ENCODE assay signal across 9 mouse cellular contexts in the genomic region with DNA sequence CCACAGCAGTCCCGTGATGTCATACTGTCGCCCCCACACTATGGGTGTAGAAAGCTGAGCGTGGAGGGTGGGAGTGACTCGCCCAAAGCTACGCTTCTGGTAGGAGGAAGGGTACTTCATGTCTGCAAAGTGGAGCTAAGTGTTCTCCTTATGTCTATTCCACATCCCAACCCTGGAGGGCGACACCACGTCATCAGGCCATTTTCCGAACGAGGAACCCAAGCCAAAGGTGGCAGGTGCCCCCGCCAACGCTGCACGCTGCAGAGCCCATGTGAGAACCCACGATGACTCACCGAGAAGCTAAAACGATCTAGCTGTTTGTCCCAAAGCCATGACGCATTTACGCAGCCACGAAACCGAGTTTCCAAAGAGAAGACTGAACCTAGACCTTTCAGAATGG. TPM values are rescaled to one million over a fixed set of nuclear protein-coding genes. Genes with fewer than 3 reads are reported as not detected.
DNase-seq lines count a peak whose midpoint lies in the region; ATAC-seq and TF ChIP-seq lines count a peak whose summit lies in the region.
"Had no signal": no experiment of that assay in that cellular context is flagged by ENCODE, and none has a peak within 500 bp of the region (broad histone marks: within the 10 kb centered on the region; RNA-seq: fewer than 3 reads in every experiment).

No protein-coding gene starts in this region.

- H3K4me1 ChIP-seq in spleen, adult 2 months (ENCODE audit: control insufficient read depth, insufficient read depth, insufficient read length) = no peaks in the 10 kb centered on the region; the same call in 1 of the 2 replicates
- no peaks in the 10 kb centered on the region for H3K4me1 ChIP-seq in hindbrain, embryonic 12.5 days
- 0 out of 2 replicates have a peak, but pooled peaks cover 4% of the 10 kb centered on the region for H3K4me1 ChIP-seq in limb, embryonic 12.5 days (replicated peaks)
- H3K4me1 ChIP-seq in olfactory bulb, adult 2 months (ENCODE audit: control insufficient read depth, insufficient read depth, low read length) = peaks cover 15% of the 10 kb centered on the region

- 0 out of 2 replicates have a peak overlapping the region, but pooled peaks have one; percentile 8 for H3K9ac ChIP-seq in hindbrain, embryonic 12.5 days
- H3K9ac ChIP-seq in limb, embryonic 12.5 days (replicated peaks) = 0 out of 2 replicates have a peak overlapping the region, but pooled peaks have one; percentile 28

- TF ChIP-seq POLR2A in spleen, adult 2 months (IDR thresholded peaks at IDR 0.05; ENCODE audit: low read depth, low read length) = no peak
- TF ChIP-seq POLR2A in olfactory bulb, adult 2 months (IDR thresholded peaks at IDR 0.05; ENCODE audit: insufficient read depth, low read depth, low read length) = no peak

- peak overlapping the region; percentile 31 for H3K27ac ChIP-seq in spleen, adult 2 months (ENCODE audit: insufficient read depth, low read length)
- H3K27ac ChIP-seq in hindbrain, embryonic 12.5 days = no peak overlapping the region
- H3K27ac ChIP-seq in limb, embryonic 12.5 days = no peak overlapping the region
- peak overlapping the region; percentile 66 for H3K27ac ChIP-seq in olfactory bulb, adult 2 months (ENCODE audit: insufficient read depth, low read depth, low read length)

- H3K4me2 ChIP-seq in hindbrain, embryonic 12.5 days (replicated peaks) = peak overlapping the region; percentile 19; the same call in 1 of the 2 replicates
- H3K4me2 ChIP-seq in limb, embryonic 12.5 days = peak overlapping the region; percentile 47

- no peak for TF ChIP-seq CTCF in spleen, adult 2 months (IDR thresholded peaks at IDR 0.05; ENCODE audit: extremely low read depth, insufficient read depth, insufficient read length, insufficient replicate concordance)
- TF ChIP-seq CTCF in olfactory bulb, adult 2 months (IDR thresholded peaks at IDR 0.05; ENCODE audit: insufficient read depth, low read depth, low read length) = no peak

- no peaks in the 10 kb centered on the region for H3K36me3 ChIP-seq in spleen, adult 2 months (ENCODE audit: control insufficient read depth, insufficient read depth, low read length)
- no peaks in the 10 kb centered on the region for H3K36me3 ChIP-seq in hindbrain, embryonic 12.5 days
- H3K36me3 ChIP-seq in limb, embryonic 12.5 days = no peaks in the 10 kb centered on the region

- 16% methylated on average over 19 of the region's 19 CpGs for WGBS in spleen, adult 2 months
- WGBS in hindbrain, embryonic 12.5 days = 45% methylated on average over 19 of the region's 19 CpGs
- WGBS in limb, embryonic 12.5 days = 31% methylated on average over 19 of the region's 19 CpGs
- 9% methylated on average over 19 of the region's 19 CpGs for WGBS in olfactory bulb, adult 2 months

- no peaks in the 10 kb centered on the region for H3K27me3 ChIP-seq in spleen, adult 2 months (ENCODE audit: control insufficient read depth, insufficient read depth, low read length)
- peaks cover 15% of the 10 kb centered on the region; the same call in 1 of the 2 replicates for H3K27me3 ChIP-seq in hindbrain, embryonic 12.5 days
- no peaks in the 10 kb centered on the region for H3K27me3 ChIP-seq in limb, embryonic 12.5 days

- ATAC-seq in hindbrain, embryonic 12.5 days (ENCODE audit: low FRiP score) = no peak
- ATAC-seq in limb, embryonic 12.5 days (ENCODE audit: insufficient number of reproducible peaks, insufficient read depth, low FRiP score, low TSS enrichment, low read depth) = no peak

- H3K9me3 ChIP-seq in hindbrain, embryonic 12.5 days (replicated peaks) = no peaks in the 10 kb centered on the region
- H3K9me3 ChIP-seq in limb, embryonic 12.5 days = 0 out of 2 replicates have a peak, but pooled peaks cover 6% of the 10 kb centered on the region

- peak overlapping the region; percentile 56 for H3K4me3 ChIP-seq in spleen, adult 2 months (ENCODE audit: extremely low read depth, insufficient read depth, insufficient read length)
- H3K4me3 ChIP-seq in hindbrain, embryonic 12.5 days = 0 out of 2 replicates have a peak overlapping the region, but pooled peaks have one; percentile 5
- H3K4me3 ChIP-seq in limb, embryonic 12.5 days (replicated peaks) = peak overlapping the region; percentile 26
- peak overlapping the region; percentile 41 for H3K4me3 ChIP-seq in olfactory bulb, adult 2 months (ENCODE audit: insufficient read depth, low read depth, low read length)

- peak; percentile 41 for DNase-seq in adrenal gland, adult 2 months
- no peak for DNase-seq in adrenal gland, postnatal 4 days (ENCODE audit: low spot score in 2 of 2)
- peak in 1 of 2 experiments; percentile 53 for DNase-seq in spleen, adult 2 months (ENCODE audit: low read depth in 1 of 2, low spot score in 2 of 2)
- DNase-seq in spleen, postnatal 10 days (ENCODE audit: low spot score in 2 of 2) = no peak
- no peak for DNase-seq in gastrocnemius, adult 18-20 months (ENCODE audit: low spot score)

RNA-seq across cellular contexts. Expression of gene Spaca4, which starts 16.7 kb away (rescaled TPM):
- not detected for total RNA-seq in adrenal gland, adult 2 months (2021)
- not detected in 2 replicates for polyA plus RNA-seq in adrenal gland, adult 2 months (2012; rRNA removed)
- total RNA-seq in adrenal gland, postnatal 4 days (2021) = not detected
- polyA plus RNA-seq in spleen, adult 2 months (2012; rRNA removed) = not detected in 2 replicates
- polyA plus RNA-seq in hindbrain, embryonic 12.5 days (2016; fragmentation: Nextera tagmentation; extraction: Ambion mirVana) = not detected in 2 replicates
- not detected in 2 replicates for polyA plus RNA-seq in limb, embryonic 12.5 days (2016; fragmentation: Nextera tagmentation; extraction: Ambion mirVana)
- polyA plus RNA-seq in olfactory bulb, adult 2 months (2012; ENCODE audit: insufficient read depth, insufficient read length, low replicate concordance, missing spikeins) = not detected in 2 replicates
- total RNA-seq in gastrocnemius, adult 18-20 months (2021) = not detected
- polyA plus RNA-seq: neural tube, embryonic 11.5 days had no signal

RNA-seq across cellular contexts. Expression of gene Fam83e, which starts 21.3 kb away (rescaled TPM):
- total RNA-seq in adrenal gland, adult 2 months (2021) = under 1 TPM; 0.72 to 0.86 TPM
- polyA plus RNA-seq in adrenal gland, adult 2 months (2012; rRNA removed) = 0.86 and 2.0 TPM in 2 replicates
- total RNA-seq in adrenal gland, postnatal 4 days (2021) = under 1 TPM; 0.45 to 0.62 TPM
- polyA plus RNA-seq in spleen, adult 2 months (2012; rRNA removed) = 0.09 and 0.26 TPM in 2 replicates
- 0.89 and 1.0 TPM in 2 replicates for polyA plus RNA-seq in hindbrain, embryonic 12.5 days (2016; fragmentation: Nextera tagmentation; extraction: Ambion mirVana)
- polyA plus RNA-seq in limb, embryonic 12.5 days (2016; fragmentation: Nextera tagmentation; extraction: Ambion mirVana) = 1.0 and 1.3 TPM in 2 replicates
- not detected in 2 replicates for polyA plus RNA-seq in olfactory bulb, adult 2 months (2012; ENCODE audit: insufficient read depth, insufficient read length, low replicate concordance, missing spikeins)
- under 1 TPM in 1 of 2 experiments, not detected in 1; 0.18 TPM for total RNA-seq in gastrocnemius, adult 18-20 months (2021)

RNA-seq across cellular contexts. Expression of gene Sphk2, which starts 24.5 kb away (rescaled TPM):
- total RNA-seq in adrenal gland, adult 2 months (2021) = 10 to 100 TPM; 38.9 to 39.5 TPM
- polyA plus RNA-seq in adrenal gland, adult 2 months (2012; rRNA removed) = 90.9 and 92.5 TPM in 2 replicates
- total RNA-seq in adrenal gland, postnatal 4 days (2021) = 10 to 100 TPM; 30.1 to 33.3 TPM
- 41.0 and 56.3 TPM in 2 replicates for polyA plus RNA-seq in spleen, adult 2 months (2012; rRNA removed)
- 28.7 and 30.3 TPM in 2 replicates for polyA plus RNA-seq in hindbrain, embryonic 12.5 days (2016; fragmentation: Nextera tagmentation; extraction: Ambion mirVana)
- polyA plus RNA-seq in limb, embryonic 12.5 days (2016; fragmentation: Nextera tagmentation; extraction: Ambion mirVana) = 32.5 TPM in 2 replicates
- polyA plus RNA-seq in olfactory bulb, adult 2 months (2012; ENCODE audit: insufficient read depth, insufficient read length, low replicate concordance, missing spikeins) = not detected in 2 replicates
- total RNA-seq in gastrocnemius, adult 18-20 months (2021) = 10 to 100 TPM; 15.2 to 15.6 TPM

RNA-seq across cellular contexts. Expression of gene Rpl18, which starts 27.1 kb away (rescaled TPM):
- 1,000 to 10,000 TPM in 1 of 2 experiments, 100 to 1,000 TPM in 1; 972 to 1,050 TPM for total RNA-seq in adrenal gland, adult 2 months (2021)
- 1,143 and 1,258 TPM in 2 replicates for polyA plus RNA-seq in adrenal gland, adult 2 months (2012; rRNA removed)
- total RNA-seq in adrenal gland, postnatal 4 days (2021) = 1,000 to 10,000 TPM; 1,215 to 1,230 TPM
- 1,792 and 2,504 TPM in 2 replicates for polyA plus RNA-seq in spleen, adult 2 months (2012; rRNA removed)
- polyA plus RNA-seq in hindbrain, embryonic 12.5 days (2016; fragmentation: Nextera tagmentation; extraction: Ambion mirVana) = 607 and 682 TPM in 2 replicates
- polyA plus RNA-seq in limb, embryonic 12.5 days (2016; fragmentation: Nextera tagmentation; extraction: Ambion mirVana) = 990 and 1,038 TPM in 2 replicates
- not detected in 2 replicates for polyA plus RNA-seq in olfactory bulb, adult 2 months (2012; ENCODE audit: insufficient read depth, insufficient read length, low replicate concordance, missing spikeins)
- total RNA-seq in gastrocnemius, adult 18-20 months (2021) = 100 to 1,000 TPM; 442 to 461 TPM

RNA-seq across cellular contexts. Expression of gene Dbp, which starts 37.5 kb away (rescaled TPM):
- total RNA-seq in adrenal gland, adult 2 months (2021) = 100 to 1,000 TPM in 1 of 2 experiments, 10 to 100 TPM in 1; 54.3 to 225 TPM
- 569 and 796 TPM in 2 replicates for polyA plus RNA-seq in adrenal gland, adult 2 months (2012; rRNA removed)
- 100 to 1,000 TPM; 101 to 129 TPM for total RNA-seq in adrenal gland, postnatal 4 days (2021)
- polyA plus RNA-seq in spleen, adult 2 months (2012; rRNA removed) = 20.0 and 30.1 TPM in 2 replicates
- polyA plus RNA-seq in hindbrain, embryonic 12.5 days (2016; fragmentation: Nextera tagmentation; extraction: Ambion mirVana) = 4.2 and 5.3 TPM in 2 replicates
- 6.4 and 8.5 TPM in 2 replicates for polyA plus RNA-seq in limb, embryonic 12.5 days (2016; fragmentation: Nextera tagmentation; extraction: Ambion mirVana)
- polyA plus RNA-seq in olfactory bulb, adult 2 months (2012; ENCODE audit: insufficient read depth, insufficient read length, low replicate concordance, missing spikeins) = 386 TPM in 1 of 2 replicates, not detected in the other
- 10 to 100 TPM; 19.4 to 22.9 TPM for total RNA-seq in gastrocnemius, adult 18-20 months (2021)

Comparison
In these comparisons a context has a peak if more than half of its experiments do, and no peak if none do; other contexts are left out.
1. H3K27ac ChIP-seq: peak in spleen, adult 2 months (single experiment) and olfactory bulb, adult 2 months (single experiment); none in hindbrain, embryonic 12.5 days (single experiment) and limb, embryonic 12.5 days (single experiment).
2. H3K4me3 ChIP-seq: peak in every context shown above with its lines; median percentile 56 in spleen, adult 2 months; 41 in olfactory bulb, adult 2 months; 26 in limb, embryonic 12.5 days; 5 in hindbrain, embryonic 12.5 days.